Mouse (Mus musculus): ENCODE measurements at regions not wholly inside any gene's neighbourhood (a gene's known extent, or its start where the extent isn't known, plus 50 kb on each side); places are given as distances from the start of the nearest gene placed in this dataset.

- no peaks in the 10 kb centered on the region for H3K4me1 ChIP-seq (ENCODE audit: insufficient read depth, low read length)
- no peak overlapping the region for H3K27ac ChIP-seq (ENCODE audit: low read length)
- H3K36me3 ChIP-seq (ENCODE audit: insufficient read depth, low read length) = no peaks in the 10 kb centered on the region
- no peak overlapping the region for H3K9ac ChIP-seq (replicated peaks; ENCODE audit: low read length)
- no peak overlapping the region for H3K4me2 ChIP-seq (replicated peaks; ENCODE audit: low read depth, low read length)
- H3K9me3 ChIP-seq (ENCODE audit: low read length) = no peaks in the 10 kb centered on the region
- H3K27me3 ChIP-seq (ENCODE audit: insufficient read depth, low read length) = no peaks in the 10 kb centered on the region
- no peak for ATAC-seq (ENCODE audit: low FRiP score, low TSS enrichment)
- no peak overlapping the region for H3K4me3 ChIP-seq (ENCODE audit: low read length)
- WGBS = 74% methylated on average over 10 of the region's 10 CpGs
Measured at GRCm38 (mm10) chr10:111080322-111080721, 70.4 kb upstream of the Zdhhc17 start.

- Histone ChIP-seq H3K27ac (ENCODE audit: low read length) (no peak overlapping the region), H3K9ac (replicated peaks; ENCODE audit: low read length) (no peak overlapping the region), H3K4me1 (ENCODE audit: insufficient read depth, low read length) (no peaks in the 10 kb centered on the region), H3K4me3 (ENCODE audit: low read length) (no peak overlapping the region), H3K4me2 (replicated peaks; ENCODE audit: low read depth, low read length) (no peak overlapping the region), H3K9me3 (ENCODE audit: low read length) (no peaks in the 10 kb centered on the region), H3K36me3 (ENCODE audit: insufficient read depth, low read length) (no peaks in the 10 kb centered on the region), H3K27me3 (ENCODE audit: insufficient read depth, low read length) (no peaks in the 10 kb centered on the region)
- WGBS = 81% methylated on average over 6 of the region's 6 CpGs
- ATAC-seq (ENCODE audit: low FRiP score, low TSS enrichment) = no peak
Measured at GRCm38 (mm10) chr10:111079051-111079450, 69.1 kb upstream of the Zdhhc17 start.

- 93% methylated on average over 4 of the region's 4 CpGs for WGBS
- no peaks in the 10 kb centered on the region for H3K9me3 ChIP-seq (ENCODE audit: low read length)
- H3K9ac ChIP-seq (replicated peaks; ENCODE audit: low read length) = no peak overlapping the region
- no peak overlapping the region for H3K4me3 ChIP-seq (ENCODE audit: low read length)
- no peak overlapping the region for H3K4me2 ChIP-seq (replicated peaks; ENCODE audit: low read depth, low read length)
- no peak for ATAC-seq (ENCODE audit: low FRiP score, low TSS enrichment)
- H3K27ac ChIP-seq (ENCODE audit: low read length) = no peak overlapping the region
- H3K4me1 ChIP-seq (ENCODE audit: insufficient read depth, low read length) = peaks cover 6% of the 10 kb centered on the region; the same call in 1 of the 2 replicates
- H3K36me3 ChIP-seq (ENCODE audit: insufficient read depth, low read length) = no peaks in the 10 kb centered on the region
- no peaks in the 10 kb centered on the region for H3K27me3 ChIP-seq (ENCODE audit: insufficient read depth, low read length)
Measured at GRCm38 (mm10) chr10:111077632-111078031, 67.7 kb upstream of the Zdhhc17 start.

DNA sequence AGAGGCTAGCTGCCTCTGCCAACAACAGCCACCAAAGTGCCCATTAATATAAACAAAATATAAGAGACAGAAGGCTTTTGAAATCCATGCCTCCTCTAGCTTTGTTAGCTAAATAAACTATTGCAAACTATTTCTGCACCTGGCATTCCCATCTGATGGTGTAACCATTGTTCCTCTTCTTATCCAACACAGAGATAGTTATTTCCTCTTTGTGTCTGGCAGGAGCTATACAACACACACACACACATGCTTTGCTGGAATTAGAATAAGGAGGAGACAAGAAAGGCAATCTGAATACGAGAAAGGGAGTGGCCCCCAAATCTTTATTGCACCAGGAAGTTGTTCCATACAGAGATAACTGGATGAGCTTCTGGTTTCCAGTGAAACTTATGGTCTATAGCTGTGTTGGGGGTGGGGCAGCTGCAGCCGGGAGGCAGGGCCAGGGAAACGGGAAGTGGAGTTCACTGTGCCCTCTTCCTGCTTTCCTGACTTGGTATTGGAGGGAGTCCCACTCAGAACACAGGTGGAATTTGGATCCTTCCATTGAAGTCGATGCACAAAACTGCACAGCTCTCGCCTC is 64.0 kb upstream of the Zdhhc17 start:
- Histone ChIP-seq H3K36me3 (ENCODE audit: insufficient read depth, low read length) (no peaks in the 10 kb centered on the region), H3K9ac (replicated peaks; ENCODE audit: low read length) (no peak overlapping the region), H3K27ac (ENCODE audit: low read length) (0 out of 2 replicates have a peak overlapping the region, but pooled peaks have one; percentile 25), H3K27me3 (ENCODE audit: insufficient read depth, low read length) (no peaks in the 10 kb centered on the region), H3K4me1 (ENCODE audit: insufficient read depth, low read length) (peaks cover 10% of the 10 kb centered on the region; the same call in 1 of the 2 replicates), H3K9me3 (ENCODE audit: low read length) (no peaks in the 10 kb centered on the region), H3K4me2 (replicated peaks; ENCODE audit: low read depth, low read length) (no peak overlapping the region), H3K4me3 (ENCODE audit: low read length) (no peak overlapping the region)
- no peak for ATAC-seq (ENCODE audit: low FRiP score, low TSS enrichment)
- WGBS = 61% methylated on average over 5 of the region's 5 CpGs

GRCm38 (mm10) chr10:111073262-111073661 is 63.3 kb upstream of the Zdhhc17 start:
- Histone ChIP-seq H3K9me3 (ENCODE audit: low read length) (no peaks in the 10 kb centered on the region), H3K4me3 (ENCODE audit: low read length) (no peak overlapping the region), H3K9ac (replicated peaks; ENCODE audit: low read length) (no peak overlapping the region), H3K4me2 (replicated peaks; ENCODE audit: low read depth, low read length) (no peak overlapping the region), H3K27me3 (ENCODE audit: insufficient read depth, low read length) (no peaks in the 10 kb centered on the region), H3K27ac (ENCODE audit: low read length) (no peak overlapping the region), H3K4me1 (ENCODE audit: insufficient read depth, low read length) (peaks cover 10% of the 10 kb centered on the region; the same call in 1 of the 2 replicates), H3K36me3 (ENCODE audit: insufficient read depth, low read length) (no peaks in the 10 kb centered on the region)
- WGBS = 25% methylated on average over 14 of the region's 14 CpGs
- peak; percentile 49; the same call in 1 of the 2 replicates for ATAC-seq (ENCODE audit: low FRiP score, low TSS enrichment)

GRCm38 (mm10) chr10:111072554-111072909 is 62.6 kb upstream of the Zdhhc17 start:
- no peak overlapping the region for H3K27ac ChIP-seq (ENCODE audit: low read length)
- no peak overlapping the region for H3K4me2 ChIP-seq (replicated peaks; ENCODE audit: low read depth, low read length)
- 49% methylated on average over 2 of the region's 2 CpGs for WGBS

GRCm38 (mm10) chr10:111071805-111072553 is 62.0 kb upstream of the Zdhhc17 start:
- 0 out of 2 replicates have a peak overlapping the region, but pooled peaks have one; percentile 42 for H3K27ac ChIP-seq (ENCODE audit: low read length)
- no peaks in the 10 kb centered on the region for H3K9me3 ChIP-seq (ENCODE audit: low read length)
- no peaks in the 10 kb centered on the region for H3K27me3 ChIP-seq (ENCODE audit: insufficient read depth, low read length)
- H3K9ac ChIP-seq (replicated peaks; ENCODE audit: low read length) = no peak overlapping the region
- WGBS = 19% methylated on average over 8 of the region's 11 CpGs
- H3K36me3 ChIP-seq (ENCODE audit: insufficient read depth, low read length) = no peaks in the 10 kb centered on the region
- no peak overlapping the region for H3K4me3 ChIP-seq (ENCODE audit: low read length)
- peaks cover 10% of the 10 kb centered on the region; the same call in 1 of the 2 replicates for H3K4me1 ChIP-seq (ENCODE audit: insufficient read depth, low read length)
- ATAC-seq (ENCODE audit: low FRiP score, low TSS enrichment) = peak; percentile 85
- peak overlapping the region; percentile 34 for H3K4me2 ChIP-seq (replicated peaks; ENCODE audit: low read depth, low read length)

More at GRCm38 (mm10) chr10:111072554-111072909, 62.6 kb upstream of the Zdhhc17 start:
- no peak overlapping the region for H3K9ac ChIP-seq (replicated peaks; ENCODE audit: low read length)
- no peaks in the 10 kb centered on the region for H3K27me3 ChIP-seq (ENCODE audit: insufficient read depth, low read length)
- H3K4me1 ChIP-seq (ENCODE audit: insufficient read depth, low read length) = peaks cover 10% of the 10 kb centered on the region; the same call in 1 of the 2 replicates
- no peaks in the 10 kb centered on the region for H3K36me3 ChIP-seq (ENCODE audit: insufficient read depth, low read length)
- ATAC-seq (ENCODE audit: low FRiP score, low TSS enrichment) = no peak
- H3K9me3 ChIP-seq (ENCODE audit: low read length) = no peaks in the 10 kb centered on the region
- H3K4me3 ChIP-seq (ENCODE audit: low read length) = no peak overlapping the region

DNA sequence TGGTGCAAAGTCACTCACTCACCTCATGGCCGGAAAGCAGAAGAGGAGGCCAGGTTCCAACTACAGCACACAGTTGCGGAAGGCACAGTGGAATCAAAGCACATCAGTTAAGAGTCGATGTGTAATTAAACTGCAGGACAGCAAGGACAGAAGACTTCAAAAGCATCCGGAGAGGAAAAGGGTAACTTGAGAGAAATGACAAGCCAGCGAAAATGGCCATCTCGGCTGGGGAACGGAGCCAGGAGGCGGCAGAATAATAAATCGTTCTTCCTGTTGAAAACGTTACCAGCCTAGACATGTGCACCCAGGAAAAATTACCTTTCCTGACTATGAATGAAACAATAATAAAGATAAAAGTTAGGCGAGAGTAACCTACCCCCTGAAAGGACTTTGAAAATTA is 56.2 kb upstream of the Zdhhc17 start:
- no peaks in the 10 kb centered on the region for H3K9me3 ChIP-seq (ENCODE audit: low read length)
- no peak overlapping the region for H3K27ac ChIP-seq (ENCODE audit: low read length)
- no peak for ATAC-seq (ENCODE audit: low FRiP score, low TSS enrichment)
- WGBS = 24% methylated on average over 11 of the region's 11 CpGs
- no peaks in the 10 kb centered on the region for H3K4me1 ChIP-seq (ENCODE audit: insufficient read depth, low read length)
- no peaks in the 10 kb centered on the region for H3K36me3 ChIP-seq (ENCODE audit: insufficient read depth, low read length)
- no peak overlapping the region for H3K9ac ChIP-seq (replicated peaks; ENCODE audit: low read length)
- H3K4me3 ChIP-seq (ENCODE audit: low read length) = no peak overlapping the region
- no peak overlapping the region for H3K4me2 ChIP-seq (replicated peaks; ENCODE audit: low read depth, low read length)
- H3K27me3 ChIP-seq (ENCODE audit: insufficient read depth, low read length) = no peaks in the 10 kb centered on the region

GRCm38 (mm10) chr10:111060626-111061025 is 50.7 kb upstream of the Zdhhc17 start:
- Histone ChIP-seq H3K4me2 (replicated peaks; ENCODE audit: low read depth, low read length) (no peak overlapping the region), H3K4me1 (ENCODE audit: insufficient read depth, low read length) (no peaks in the 10 kb centered on the region), H3K27me3 (ENCODE audit: insufficient read depth, low read length) (no peaks in the 10 kb centered on the region), H3K9ac (replicated peaks; ENCODE audit: low read length) (no peak overlapping the region), H3K27ac (ENCODE audit: low read length) (peak overlapping the region; percentile 57; the same call in 1 of the 2 replicates), H3K9me3 (ENCODE audit: low read length) (no peaks in the 10 kb centered on the region), H3K4me3 (ENCODE audit: low read length) (no peak overlapping the region), H3K36me3 (ENCODE audit: insufficient read depth, low read length) (no peaks in the 10 kb centered on the region)
- no peak for ATAC-seq (ENCODE audit: low FRiP score, low TSS enrichment)
- WGBS = 72% methylated on average over 8 of the region's 8 CpGs

All from kidney, embryonic 16.5 days (tissue).